Mouse (Mus musculus) adrenal gland, adult 18-20 months (tissue): ENCODE measurements at regions not wholly inside any gene's neighbourhood (a gene's known extent, or its start where the extent isn't known, plus 50 kb on each side); places are given as distances from the start of the nearest gene placed in this dataset.

Experiments used
- DNase-seq, 2 experiments: peaks; one replicate each; pipeline ENCODE4 v3.0.0; 2021 to 2022; ENCODE audit warnings: low spot score in 2 of 2

DNA sequence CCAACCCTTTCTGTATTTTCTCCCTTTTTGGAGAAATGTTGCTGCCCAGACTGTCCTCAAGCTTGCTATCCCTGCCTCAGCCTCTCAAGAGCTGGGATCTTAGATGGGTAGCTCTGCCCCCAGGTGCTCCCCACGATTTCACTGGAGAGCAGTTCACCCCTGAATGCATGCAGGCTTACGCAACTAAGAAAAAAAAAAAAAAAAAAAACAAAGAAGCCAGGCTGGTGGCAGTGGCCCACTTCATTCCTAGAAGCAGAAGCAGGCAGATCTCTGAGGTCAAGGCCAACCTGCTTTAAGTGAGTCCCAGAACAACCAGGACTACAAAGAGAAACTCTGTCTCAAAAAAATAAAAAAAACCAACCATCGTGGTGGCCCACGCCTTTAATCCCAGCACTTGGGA is 51.2 kb upstream of the Fbxo11 start:
- DNase-seq: no peak

GRCm38 (mm10) chr17:88118714-88119113 is 53.6 kb upstream of the Fbxo11 start:
- DNase-seq: no peak

DNA sequence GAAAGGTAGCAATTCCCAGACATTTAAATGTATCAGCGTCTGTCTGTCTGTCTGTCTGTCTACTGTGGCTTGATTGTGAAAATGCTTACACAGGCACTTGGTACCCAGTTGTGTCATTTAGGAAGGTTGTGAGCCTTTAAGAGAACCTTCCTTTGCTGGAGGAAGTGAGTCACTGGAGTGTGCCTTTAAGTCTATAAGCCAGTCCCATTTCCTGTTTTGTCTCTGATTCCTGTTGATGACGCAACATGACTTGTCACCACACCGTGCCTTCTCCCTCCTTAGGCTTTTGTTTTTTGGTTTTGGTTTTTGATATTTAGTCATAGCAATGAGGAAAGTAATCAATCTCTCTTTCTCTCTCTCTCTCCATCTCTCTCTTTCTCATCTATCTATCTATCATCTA is 58.6 kb upstream of the Fbxo11 start:
- no peak for DNase-seq

DNA sequence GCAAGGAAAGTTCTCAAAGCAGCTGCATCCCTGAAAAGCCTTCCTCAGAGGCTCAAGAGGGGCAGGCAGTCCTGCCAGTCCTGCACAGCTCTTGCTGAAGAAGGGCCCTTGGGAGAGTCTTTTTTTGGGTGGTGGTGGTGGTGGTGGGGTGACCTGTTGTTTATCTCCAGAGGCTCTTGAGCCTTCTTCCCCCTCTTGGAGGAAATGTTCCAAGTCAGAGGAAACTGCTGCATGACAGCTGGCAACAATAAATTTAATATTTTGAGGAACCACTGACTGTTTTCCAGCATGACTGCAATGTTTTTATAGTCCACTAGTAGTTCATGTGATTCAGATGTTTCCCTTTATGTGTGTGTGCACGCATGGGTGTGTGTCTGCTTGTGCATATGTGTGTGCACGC is 62.0 kb upstream of the Fbxo11 start:
- no peak for DNase-seq

GRCm38 (mm10) chr17:88131297-88131696 is 66.2 kb upstream of the Fbxo11 start:
- no peak for DNase-seq

DNA sequence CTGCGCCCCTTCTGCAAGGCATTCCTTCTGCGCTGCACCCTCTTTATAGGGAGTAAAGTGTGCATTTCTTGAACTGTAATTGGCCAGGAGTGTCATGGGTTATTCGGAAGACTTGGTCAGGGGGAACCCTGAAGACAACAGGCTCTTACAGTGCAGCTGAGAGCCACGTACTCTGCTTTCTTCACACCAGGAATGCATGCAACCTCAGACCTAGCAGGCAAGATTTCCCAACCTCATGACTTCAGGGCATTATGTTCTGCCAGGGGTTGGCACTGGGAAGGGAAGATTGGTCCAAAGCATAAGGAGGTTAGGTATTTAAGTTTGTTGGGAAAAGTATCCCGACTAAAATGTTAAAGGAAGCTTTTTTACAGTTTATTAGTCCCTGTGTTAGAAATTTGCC is 66.9 kb upstream of the Fbxo11 start:
- no peak for DNase-seq

GRCm38 (mm10) chr17:88132601-88133346 is 67.7 kb upstream of the Fbxo11 start:
- peak; percentile 18 to 27 for DNase-seq

- no peak for DNase-seq
Observed at GRCm38 (mm10) chr17:88134546-88134945, 69.5 kb upstream of the Fbxo11 start.

GRCm38 (mm10) chr17:88141538-88141937 is 76.4 kb upstream of the Fbxo11 start:
- no peak for DNase-seq

DNA sequence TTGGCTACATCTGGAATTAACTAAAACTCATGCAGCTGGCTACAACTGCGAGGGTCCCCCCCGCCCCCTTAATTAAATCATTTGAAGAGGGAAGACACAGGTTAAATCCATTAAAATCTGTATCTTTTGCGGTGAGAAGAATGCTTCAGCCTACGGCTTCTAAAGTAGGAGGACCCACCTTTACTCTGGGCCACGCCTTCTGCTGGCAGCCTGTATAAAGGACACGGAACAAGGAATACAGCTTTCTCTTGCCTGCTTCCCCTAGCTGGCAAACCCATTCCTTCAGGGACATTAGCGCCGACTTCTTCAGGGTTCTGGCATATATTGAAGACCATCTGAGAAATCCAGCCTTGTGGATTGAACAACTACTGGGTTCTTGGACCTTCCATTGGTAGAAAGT is 76.9 kb upstream of the Fbxo11 start:
- DNase-seq: no peak

- DNase-seq: no peak
Observed at GRCm38 (mm10) chr17:88142809-88143208, 77.7 kb upstream of the Fbxo11 start.

DNA sequence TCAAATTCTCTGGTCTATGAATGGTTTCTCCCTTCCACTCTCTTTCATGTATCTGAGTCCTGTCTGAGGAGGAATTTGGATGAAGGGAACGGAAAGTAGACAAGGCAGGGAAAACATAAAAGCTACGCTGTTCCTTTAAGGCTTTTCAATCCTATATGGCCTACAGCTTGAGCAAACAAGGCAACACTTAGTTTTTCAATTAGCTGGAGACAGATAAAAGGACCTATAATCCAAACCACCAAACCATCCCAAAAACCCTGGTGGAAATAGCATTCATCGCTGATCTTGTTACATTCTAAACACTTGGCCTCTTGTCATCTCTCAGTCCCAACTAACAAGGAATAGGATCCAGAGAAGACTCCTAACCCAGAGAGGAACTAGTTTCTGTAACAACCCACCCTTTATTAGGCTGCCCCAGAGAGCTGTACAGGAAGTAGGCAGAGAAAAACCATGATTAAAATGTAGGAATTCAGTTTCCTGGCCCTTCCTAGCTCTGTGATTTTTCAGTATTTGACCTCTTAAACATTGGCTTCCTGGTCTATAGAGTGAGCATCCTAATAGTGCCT is 78.4 kb upstream of the Fbxo11 start:
- no peak for DNase-seq

DNA sequence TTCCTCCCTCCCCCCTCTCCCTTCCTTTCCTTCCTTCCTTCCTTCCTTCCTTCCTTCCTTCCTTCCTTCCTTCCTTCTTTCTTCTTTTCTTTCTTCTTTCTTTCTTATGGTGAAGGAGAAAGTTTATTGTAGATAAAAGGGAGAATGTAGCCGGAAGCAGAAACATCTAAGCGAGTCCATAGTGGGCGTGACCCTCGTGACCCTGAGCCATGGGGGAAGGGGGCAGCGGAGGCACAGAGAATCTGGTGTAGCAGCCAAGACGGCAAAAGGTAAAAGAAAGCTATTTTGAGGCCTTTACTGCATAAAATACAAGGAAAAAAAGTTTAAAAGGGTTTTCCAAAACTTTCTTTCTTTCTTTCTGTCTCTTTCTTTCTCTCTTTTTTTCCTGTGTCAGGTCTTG is 93.5 kb upstream of the Fbxo11 start:
- DNase-seq: no peak

GRCm38 (mm10) chr17:88159212-88159668 is 94.1 kb upstream of the Fbxo11 start:
- DNase-seq: no peak

DNA sequence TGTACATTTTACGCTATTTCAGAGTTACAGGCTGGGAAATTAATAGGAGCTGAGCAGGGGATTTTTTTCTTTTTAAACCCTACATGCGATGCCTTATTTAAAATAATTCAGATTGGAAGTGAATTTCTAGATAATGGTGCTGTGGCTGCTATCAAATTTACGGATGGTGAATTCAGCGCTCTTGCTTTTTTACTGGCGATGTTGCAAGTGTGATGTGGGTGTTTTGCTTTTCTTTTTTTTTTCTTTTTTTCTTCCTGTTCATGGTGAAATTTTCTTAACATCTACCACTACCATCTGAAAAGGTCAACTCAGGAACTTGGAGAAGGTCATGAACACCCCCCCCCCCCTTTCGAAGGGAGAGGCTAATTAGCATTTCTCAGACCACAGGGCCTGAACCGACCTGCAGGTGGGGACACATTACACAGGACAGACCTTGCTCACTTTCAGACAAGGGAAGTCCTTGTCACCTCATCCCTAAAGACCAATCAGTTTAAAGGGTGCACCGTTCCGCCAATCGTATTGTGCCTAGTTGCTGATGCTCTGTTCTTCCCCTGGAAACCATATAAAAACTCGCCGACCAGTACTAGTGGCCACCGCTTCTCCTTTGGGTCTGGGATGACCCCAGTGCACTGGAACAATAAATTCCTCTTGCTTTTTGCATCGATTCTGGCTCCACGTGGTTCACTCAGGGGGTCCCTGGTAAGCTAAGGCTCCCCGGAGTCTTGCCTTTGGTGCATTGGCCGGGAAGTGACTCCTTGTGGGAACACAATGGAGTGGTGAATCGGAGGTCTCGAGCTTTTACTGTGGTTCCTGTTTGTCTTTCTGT is 95.0 kb upstream of the Fbxo11 start:
- DNase-seq: no peak

DNA sequence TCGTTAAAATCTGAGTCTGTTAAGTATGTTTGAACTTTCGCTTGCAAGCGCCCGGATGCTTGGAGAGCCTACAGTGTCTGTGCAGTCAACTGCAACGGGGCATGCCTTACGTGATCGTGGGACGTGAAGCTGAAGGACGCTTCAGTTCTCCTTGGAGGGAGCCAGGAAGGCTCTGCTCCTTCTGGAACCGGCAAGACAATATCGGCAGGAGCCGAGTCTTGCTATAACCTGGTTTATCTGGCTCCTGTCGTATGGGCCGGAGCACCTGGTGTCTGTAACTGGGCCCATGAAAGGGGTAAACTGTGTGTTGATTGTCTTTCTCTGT is 95.5 kb upstream of the Fbxo11 start:
- no peak for DNase-seq

DNA sequence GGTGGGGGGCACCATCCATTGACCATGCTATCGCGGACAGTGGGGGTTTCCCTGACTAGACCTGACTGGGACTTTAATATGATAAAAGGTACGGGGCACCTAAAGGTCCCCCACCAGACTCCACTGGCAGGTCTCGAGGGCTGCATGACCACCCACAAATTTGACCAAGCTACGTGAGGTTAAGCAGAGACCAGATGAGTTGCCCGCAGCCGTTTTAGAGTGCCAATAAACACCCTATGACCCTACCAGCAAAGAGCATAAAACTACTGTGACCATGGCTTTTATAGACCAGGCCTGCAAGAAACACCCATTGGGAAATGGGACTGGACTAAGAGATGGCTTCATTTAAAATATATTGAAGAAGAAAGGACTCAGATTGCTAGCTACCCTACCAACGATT is 96.7 kb upstream of the Fbxo11 start:
- no peak for DNase-seq

- no peak for DNase-seq
Observed at GRCm38 (mm10) chr17:88164805-88165204, 99.7 kb upstream of the Fbxo11 start.

DNA sequence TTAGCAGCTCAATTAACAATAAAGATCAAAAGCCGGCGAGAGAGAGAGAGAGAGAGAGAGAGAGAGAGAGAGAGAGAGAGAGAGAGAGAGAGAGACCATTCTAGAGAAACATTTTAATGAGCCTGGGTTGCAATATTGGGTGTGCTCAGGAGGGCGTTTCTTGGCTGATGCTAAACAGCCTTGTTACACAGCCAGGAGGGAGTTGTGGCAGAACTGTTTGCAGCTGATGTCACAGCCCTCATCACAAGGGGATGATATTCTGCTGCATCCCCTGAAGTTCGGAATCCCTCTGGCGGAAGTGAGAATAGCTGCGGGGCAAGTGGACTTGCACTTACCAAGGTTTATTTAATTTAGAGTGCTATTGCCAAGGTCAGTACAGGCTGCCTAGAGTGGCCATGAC is 100.7 kb upstream of the Fbxo11 start:
- no peak for DNase-seq

- no peak for DNase-seq
Observed at GRCm38 (mm10) chr17:88168262-88169096, 103.4 kb upstream of the Fbxo11 start.

DNA sequence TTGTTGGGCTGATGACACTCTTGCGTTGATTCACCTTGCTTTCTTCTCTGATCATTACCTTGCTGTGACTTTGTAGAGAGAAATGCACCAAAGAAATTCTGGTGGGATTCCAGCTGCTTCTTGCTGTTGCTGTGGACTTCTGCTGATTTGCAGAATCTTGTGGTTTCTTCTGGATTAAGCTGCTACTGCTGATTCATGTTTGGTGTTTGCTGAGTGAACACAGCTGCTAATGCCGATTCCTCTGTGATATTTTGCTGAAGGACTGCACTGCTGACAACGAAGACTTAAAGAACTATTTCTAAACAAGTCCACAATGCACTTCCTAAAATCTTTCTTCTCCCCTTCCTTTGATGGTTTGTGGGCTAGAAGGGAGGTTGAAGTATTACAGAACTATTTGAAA is 106.5 kb upstream of the Fbxo11 start:
- no peak for DNase-seq
